Mouse (Mus musculus) NIH3T3 (cell line): ENCODE measurements around the gene Sat2.

ENCODE experiments used
- DNase-seq: peaks from one replicate; pipeline ENCODE4 v3.0.0-alpha.2; 2012; ENCODE audit warnings: low read depth

Gene Sat2

GRCm38 (mm10) chr11:69621571-69622268 is at the start of gene Sat2:
Sat2 (plus strand) TSS chr11:69622024.
- peak; percentile 88 for DNase-seq

- peak; percentile 55 for DNase-seq
These were observed 46.6 kb upstream of the Sat2 start for GRCm38 (mm10) chr11:69575220-69575619.

GRCm38 (mm10) chr11:69576307-69576706 is 45.5 kb upstream of the Sat2 start:
- DNase-seq: no peak

GRCm38 (mm10) chr11:69578301-69578700 is 43.5 kb upstream of the Sat2 start:
- DNase-seq: no peak

GRCm38 (mm10) chr11:69579128-69580017 is 42.5 kb upstream of the Sat2 start:
- DNase-seq: peak; percentile 98

GRCm38 (mm10) chr11:69580091-69580514 is 41.7 kb upstream of the Sat2 start, which contains the start of the genes Wrap53 and Trp53:
Wrap53 (minus strand) TSS chr11:69580255.
Trp53 (plus strand) TSS chr11:69580359.
- peak; percentile 96 for DNase-seq

GRCm38 (mm10) chr11:69580572-69581146 is 41.2 kb upstream of the Sat2 start:
- DNase-seq: no peak

GRCm38 (mm10) chr11:69581147-69581688 is 40.6 kb upstream of the Sat2 start:
- peak; percentile 95 for DNase-seq

- peak; percentile 57 for DNase-seq
These were observed 40.0 kb upstream of the Sat2 start for GRCm38 (mm10) chr11:69581814-69582213.

- no peak for DNase-seq
These were observed 39.5 kb upstream of the Sat2 start for GRCm38 (mm10) chr11:69582230-69582805.

- DNase-seq: no peak
These were observed 37.8 kb upstream of the Sat2 start for GRCm38 (mm10) chr11:69584008-69584407.

- DNase-seq: no peak
These were observed 36.9 kb upstream of the Sat2 start for GRCm38 (mm10) chr11:69584937-69585336.

GRCm38 (mm10) chr11:69585718-69586325 is 36.0 kb upstream of the Sat2 start:
- no peak for DNase-seq

GRCm38 (mm10) chr11:69589207-69589834 is 32.5 kb upstream of the Sat2 start:
- DNase-seq: no peak

GRCm38 (mm10) chr11:69590622-69591021 is 31.2 kb upstream of the Sat2 start:
- no peak for DNase-seq

GRCm38 (mm10) chr11:69591424-69591823 is 30.4 kb upstream of the Sat2 start:
- DNase-seq: no peak

- no peak for DNase-seq
These were observed 29.8 kb upstream of the Sat2 start for GRCm38 (mm10) chr11:69591899-69592637.

- DNase-seq: no peak
These were observed 29.0 kb upstream of the Sat2 start for GRCm38 (mm10) chr11:69592799-69593198.

- no peak for DNase-seq
These were observed 27.0 kb upstream of the Sat2 start for GRCm38 (mm10) chr11:69594853-69595252.

GRCm38 (mm10) chr11:69599436-69599835 is 22.4 kb upstream of the Sat2 start:
- no peak for DNase-seq
